Mouse (Mus musculus) T-helper 2 cell (primary cell): Measurements from ENCODE around the gene Olfr1501.
"Not testable (repeated sequence)": the region's sequence is repeated elsewhere in the genome, so short reads cannot be mapped to it uniquely, and the experiment has no call there.

ENCODE experiments used
- in situ Hi-C: fragments of 300-600 bp; cut with MboI, MseI; formaldehyde crosslinking; loops from one replicate; pipeline ENCODE4 v1.15.1; 2025; ENCODE audit warnings: high pct_unique_total_duplicates

The Olfr1501 gene

GRCm38 (mm10) chr19:13850592-13850991 lies at the start of gene Olfr1501:
Olfr1501 (minus strand) TSS chr19:13850692.
- in situ Hi-C loops: not testable (repeated sequence)

- in situ Hi-C loops: no loop called here
Observed at GRCm38 (mm10) chr19:13897828-13898227, 47.3 kb upstream of the Olfr1501 start, which contains the start of gene Olfr1504. Olfr1504 (minus strand) TSS chr19:13897928.

GRCm38 (mm10) chr19:13861495-13861894 lies 11.0 kb upstream of the Olfr1501 start, which contains the start of gene Olfr1502:
Olfr1502 (plus strand) TSS chr19:13861795.
- in situ Hi-C loops: no loop called here

GRCm38 (mm10) chr19:13830388-13830787 lies 20.1 kb downstream of the Olfr1501 start, which contains the start of gene Olfr1500:
Olfr1500 (minus strand) TSS chr19:13830488.
- in situ Hi-C loops: no loop called here

- in situ Hi-C loops: no loop called here
Observed at GRCm38 (mm10) chr19:13828447-13828846, 22.0 kb downstream of the Olfr1501 start.

GRCm38 (mm10) chr19:13820847-13821246 lies 29.6 kb downstream of the Olfr1501 start:
- in situ Hi-C loops: no loop called here

GRCm38 (mm10) chr19:13819347-13819746 lies 31.1 kb downstream of the Olfr1501 start, which contains the start of gene Olfr1499:
Olfr1499 (minus strand) TSS chr19:13819447.
- in situ Hi-C loops: no loop called here

- in situ Hi-C loops: no loop called here
Observed at GRCm38 (mm10) chr19:13818827-13819226, 31.7 kb downstream of the Olfr1501 start.

GRCm38 (mm10) chr19:13812823-13813222 lies 37.7 kb downstream of the Olfr1501 start:
- in situ Hi-C loops: no loop called here

GRCm38 (mm10) chr19:13805486-13805885 lies 45.0 kb downstream of the Olfr1501 start:
- in situ Hi-C loops: not testable (repeated sequence)

GRCm38 (mm10) chr19:13798102-13798501 lies 52.4 kb downstream of the Olfr1501 start, which contains the start of gene Olfr1497:
Olfr1497 (minus strand) TSS chr19:13798202.
- in situ Hi-C loops: no loop called here
